Mouse (Mus musculus): ENCODE data around the gene Mmp21.
"Not testable (repeated sequence)": the region's sequence is repeated elsewhere in the genome, so short reads cannot be mapped to it uniquely, and the experiment has no call there.

GRCm38 (mm10) chr7:133685644-133686043, 5.8 kb upstream of the Mmp21 start:
- TF ChIP-seq CTCF (IDR thresholded peaks at IDR 0.05; ENCODE audit: insufficient read depth, low read length); POLR2A (IDR thresholded peaks at IDR 0.05; ENCODE audit: borderline replicate concordance, extremely low read depth, low read depth, low read length): not testable (repeated sequence)
